Mouse (Mus musculus) thymus, postnatal 0 days (tissue): ENCODE data around the gene Tgfbr3. TPM values are rescaled to one million over a fixed set of nuclear protein-coding genes. Genes with fewer than 3 reads are reported as not detected.
A peak's percentile ranks its signal among the peaks of the same experiment; 100 is the strongest.

Experiments used
- DNase-seq: peaks from one replicate; pipeline ENCODE4 v3.0.0-alpha.2; 2015; ENCODE audit warnings: low spot score
- polyA plus RNA-seq: library from polyadenylated mRNA; unstranded; fragments of >200 nt; fragmentation: Nextera tagmentation; extraction: Ambion mirVana; gene quantifications from 2 replicates; pipeline ENCODE4 v1.2.1, GENCODE M21; 2015

Gene Tgfbr3
- polyA plus RNA-seq, 1 experiment from 2014 or later, result 11.5 TPM

DNA sequence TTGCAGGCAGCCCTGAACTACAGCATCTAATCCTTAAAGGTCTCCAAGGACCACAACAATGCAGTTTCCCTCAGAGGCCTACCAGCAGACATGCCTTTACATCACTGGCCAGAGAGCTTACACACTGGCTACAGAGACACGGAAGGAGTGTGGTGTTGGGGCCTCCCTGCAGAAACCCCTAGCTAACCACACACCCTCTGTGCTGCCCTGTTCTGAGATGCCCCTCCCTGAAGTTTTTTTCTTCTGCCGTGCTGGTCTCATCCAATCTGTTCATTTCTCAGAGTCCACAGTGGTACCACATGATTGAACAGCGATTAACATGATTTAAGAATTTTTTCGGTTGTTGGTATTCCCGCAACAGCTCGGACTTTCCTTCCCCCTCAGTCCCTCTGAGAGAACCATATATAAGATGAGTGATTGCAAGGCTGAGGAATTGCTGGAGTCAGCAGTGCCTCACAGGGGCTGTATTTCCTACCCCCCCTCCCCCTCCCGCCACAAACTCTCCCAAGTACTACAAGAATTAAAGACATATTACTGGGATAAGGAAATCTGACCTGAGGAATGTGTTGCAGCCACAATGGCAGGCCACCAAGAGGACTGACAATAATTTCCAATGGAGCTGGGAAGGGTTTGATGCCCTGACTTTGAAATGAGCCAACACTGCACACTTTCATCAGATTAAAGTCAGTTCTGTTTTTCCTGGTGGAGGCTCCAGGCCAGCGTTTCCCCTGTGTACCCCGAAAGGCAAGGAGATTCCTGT lies 75.9 kb downstream of the Tgfbr3 start:
- no peak for DNase-seq

DNA sequence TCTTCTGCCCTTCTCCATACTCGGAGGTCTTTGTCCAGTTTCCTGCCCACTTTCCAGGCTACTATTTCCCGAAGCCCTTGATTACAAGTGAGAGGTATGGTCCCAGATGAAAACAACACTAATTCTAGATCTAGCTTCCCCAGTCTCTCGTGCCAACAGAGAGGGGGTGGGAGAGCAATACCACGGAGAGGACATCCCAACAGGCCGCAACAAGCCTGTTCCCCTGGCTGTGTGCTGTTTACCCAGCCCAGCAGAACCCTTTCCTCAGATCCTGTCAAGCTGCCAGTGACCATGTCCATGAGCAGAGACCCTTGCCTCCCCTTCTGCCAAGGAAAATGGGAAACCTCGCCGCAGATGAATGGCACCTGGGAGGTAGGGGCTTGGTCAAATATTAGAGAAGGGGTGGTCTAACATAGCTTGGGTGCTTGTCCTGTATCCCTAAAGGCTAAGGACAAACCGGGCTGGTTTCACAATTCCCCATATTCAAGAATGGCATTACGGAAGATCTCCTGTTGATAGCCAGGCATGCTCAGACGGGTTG lies 77.5 kb downstream of the Tgfbr3 start:
- no peak for DNase-seq

DNA sequence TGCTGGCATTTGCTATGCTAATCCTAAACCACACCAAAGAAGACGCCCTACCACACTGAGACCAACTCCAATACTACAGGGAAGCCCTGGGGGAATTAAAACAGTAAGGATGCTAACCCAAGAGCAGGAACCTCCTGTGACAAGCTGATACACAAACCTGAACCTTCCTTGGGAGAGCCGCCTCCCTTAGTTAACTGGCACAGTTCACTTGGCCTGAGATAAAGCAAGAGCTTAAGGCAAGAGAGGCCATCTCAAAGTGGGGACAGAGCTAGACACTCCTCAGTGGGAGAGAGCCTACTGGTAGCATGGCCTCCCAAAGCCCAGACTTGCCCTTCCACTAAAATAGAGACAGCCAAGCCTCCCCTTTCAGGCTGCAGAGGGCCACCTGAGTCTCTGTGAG lies 79.4 kb downstream of the Tgfbr3 start:
- DNase-seq, result no peak

DNA sequence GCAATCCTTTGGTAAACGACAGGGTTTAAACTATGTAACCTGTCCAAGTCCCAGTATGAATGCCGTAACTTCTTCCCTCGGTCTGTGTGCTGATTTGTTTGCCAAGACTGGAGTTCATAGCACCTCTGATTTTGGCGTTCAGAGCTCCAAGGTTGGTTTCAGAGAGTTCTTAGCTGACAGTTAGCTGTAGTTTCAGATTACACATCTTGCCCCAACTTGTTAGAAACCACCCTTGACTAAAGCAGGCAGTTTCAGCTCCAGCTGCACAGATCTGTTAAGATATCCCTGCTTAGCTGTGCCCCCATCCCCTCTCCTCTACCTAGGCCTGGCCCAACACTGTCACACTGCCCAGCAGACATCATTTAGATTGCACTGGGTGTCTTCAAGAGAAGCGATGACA lies 81.5 kb downstream of the Tgfbr3 start:
- DNase-seq, result no peak

DNA sequence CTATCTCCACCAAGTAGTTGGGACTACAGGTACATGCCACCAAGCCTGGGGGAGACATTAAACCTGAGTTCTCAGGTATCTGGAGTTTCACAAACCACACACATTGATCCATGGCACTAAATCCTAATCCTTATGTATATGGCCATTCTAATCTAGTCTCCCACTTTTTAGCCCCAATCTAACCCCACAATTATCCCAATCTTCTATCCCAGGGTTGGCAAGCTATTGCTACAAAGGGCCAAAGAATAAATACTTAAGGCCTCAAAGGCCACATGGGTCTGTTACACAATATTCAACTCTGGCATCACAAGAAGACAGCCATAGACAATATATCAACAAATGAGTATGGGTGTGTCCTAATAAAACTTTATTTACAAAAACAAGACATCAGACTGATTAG lies 85.1 kb downstream of the Tgfbr3 start:
- DNase-seq, result no peak

DNA sequence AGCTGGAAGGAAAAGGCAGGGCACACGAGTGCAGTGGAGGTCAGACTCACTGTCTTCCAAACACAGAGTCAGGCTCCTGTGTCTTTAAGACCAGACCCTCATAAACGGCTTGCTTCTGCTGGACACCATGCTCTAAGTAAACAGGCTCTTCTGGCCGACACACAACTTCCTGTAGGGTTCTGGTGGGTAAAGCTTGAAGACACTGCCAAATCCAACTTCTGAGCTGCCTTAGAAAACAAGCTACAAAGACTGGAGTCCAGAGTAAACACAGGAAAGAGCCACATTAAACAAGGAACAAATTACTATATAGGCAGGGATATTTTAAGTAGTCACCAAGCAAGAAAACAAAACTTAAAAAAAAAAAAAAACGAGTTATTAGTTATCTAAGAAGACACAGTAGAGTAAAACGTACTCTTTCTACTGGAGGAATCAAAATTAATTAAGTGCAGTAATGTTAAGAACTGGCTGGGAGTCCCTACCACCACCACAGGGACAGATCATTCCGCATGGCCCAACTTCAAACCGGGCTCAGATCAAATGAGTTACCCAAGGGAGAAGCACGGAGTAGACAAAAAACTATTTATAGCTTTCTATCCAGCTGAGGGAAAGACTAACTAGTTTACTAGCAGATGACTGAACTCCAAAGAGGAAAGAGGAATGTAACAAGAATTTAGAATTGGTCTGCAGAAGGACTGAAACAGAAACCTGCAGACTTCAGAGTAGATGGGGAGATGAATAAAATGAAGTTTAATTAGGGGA lies 86.4 kb downstream of the Tgfbr3 start:
- no peak for DNase-seq

DNA sequence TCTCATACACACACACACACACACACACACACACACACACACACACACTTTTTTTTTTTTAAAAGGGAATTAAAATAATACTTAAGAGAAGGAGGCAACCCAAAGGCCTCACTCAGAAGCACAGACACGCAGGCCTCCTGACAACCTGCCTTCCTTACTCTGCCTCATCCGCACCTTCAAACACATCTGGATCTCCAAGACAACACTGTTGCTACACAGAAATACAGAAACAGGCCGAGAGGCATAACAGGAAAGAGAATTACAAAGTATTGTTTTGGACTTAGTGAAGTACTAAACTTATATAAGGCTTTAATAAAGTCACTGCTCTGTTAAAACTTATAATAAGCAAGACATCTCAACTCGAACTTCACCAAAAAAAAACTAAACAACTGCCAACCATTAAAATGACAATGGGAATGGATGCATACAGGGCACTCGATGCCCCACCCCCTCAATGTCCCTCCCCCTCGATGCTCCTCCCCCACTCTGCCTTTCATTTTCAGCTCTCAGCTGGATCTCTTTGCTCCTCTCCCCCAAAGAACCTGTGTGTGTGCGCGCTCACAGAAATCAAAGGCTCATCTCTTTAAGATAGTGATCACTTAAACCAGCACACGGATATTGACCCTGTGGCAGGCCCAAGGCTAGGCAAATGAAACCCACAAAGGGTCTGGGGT lies 87.8 kb downstream of the Tgfbr3 start:
- DNase-seq, result peak; percentile 57

DNA sequence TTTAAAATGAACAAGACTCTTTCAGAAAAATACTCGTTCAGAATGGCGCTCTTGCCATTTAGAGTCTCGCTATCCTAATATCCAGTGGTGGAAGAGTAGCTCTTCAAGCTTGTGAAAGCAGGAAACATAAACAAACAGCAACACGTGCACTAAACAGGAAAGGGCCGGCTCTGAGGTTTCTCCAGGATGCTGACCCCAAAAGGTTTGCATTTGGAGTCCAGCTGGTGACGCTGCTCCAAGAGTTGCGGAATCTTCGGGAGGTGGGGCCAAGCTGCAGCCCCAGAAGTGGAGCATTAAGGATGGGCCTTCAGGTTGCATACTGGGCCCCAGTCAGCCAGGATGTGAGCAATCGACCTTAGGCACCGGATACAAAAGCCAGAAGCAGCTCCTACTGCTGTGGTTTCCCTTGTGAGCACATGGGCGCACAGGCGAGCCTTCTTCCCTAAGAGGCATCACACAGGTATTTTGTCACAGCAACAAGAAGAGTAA lies 88.5 kb downstream of the Tgfbr3 start:
- DNase-seq, result peak; percentile 52

DNA sequence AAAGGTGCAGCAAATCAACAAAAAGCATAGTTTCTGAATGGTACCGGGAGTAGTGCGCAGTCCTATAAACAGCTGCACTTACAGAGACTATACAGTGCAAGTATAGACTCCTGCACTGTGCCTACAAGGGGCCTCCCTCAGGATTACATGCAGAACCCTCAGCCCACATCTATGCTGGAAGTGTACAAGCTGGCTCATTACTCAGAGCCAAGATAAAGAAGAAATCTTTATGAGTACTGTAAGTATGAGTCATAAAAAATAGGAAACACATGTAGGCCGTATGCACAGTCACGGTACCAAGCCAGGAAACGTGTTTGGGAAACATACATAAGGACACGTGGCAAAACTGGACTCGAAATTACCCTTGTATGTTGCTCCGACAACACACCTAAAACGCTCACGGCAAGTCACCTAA lies 89.2 kb downstream of the Tgfbr3 start:
- no peak for DNase-seq

DNA sequence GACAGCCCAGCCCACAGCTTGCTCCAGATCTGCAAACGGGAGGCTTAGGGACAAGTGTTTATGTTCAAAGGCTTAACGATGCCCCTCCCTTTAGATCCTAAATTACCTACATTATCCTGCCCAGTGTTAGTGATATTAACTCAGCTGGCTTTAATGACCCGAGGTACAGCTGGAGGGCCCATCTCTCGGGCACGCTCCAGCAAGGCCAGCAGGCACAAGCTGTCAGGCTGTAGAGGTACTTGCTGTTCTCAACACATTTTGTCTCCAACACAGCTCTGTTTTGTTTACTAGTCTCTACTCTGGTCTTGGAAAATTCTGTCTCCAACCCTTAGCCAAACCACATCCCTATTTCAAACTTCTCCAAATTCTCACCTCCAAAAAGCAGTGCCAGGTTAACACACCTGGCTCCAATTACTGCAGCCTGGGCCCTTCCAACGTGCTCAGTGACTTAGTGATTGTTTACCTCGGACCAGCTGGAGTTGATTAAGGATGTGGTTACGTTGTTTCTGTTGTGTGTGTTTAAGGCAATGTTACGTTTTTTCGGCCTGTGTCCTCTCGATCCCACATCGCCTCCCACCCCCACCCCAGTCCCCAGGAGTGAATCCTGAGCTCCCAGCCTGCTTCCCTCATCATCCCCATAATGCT lies 93.6 kb downstream of the Tgfbr3 start:
- DNase-seq, result no peak

DNA sequence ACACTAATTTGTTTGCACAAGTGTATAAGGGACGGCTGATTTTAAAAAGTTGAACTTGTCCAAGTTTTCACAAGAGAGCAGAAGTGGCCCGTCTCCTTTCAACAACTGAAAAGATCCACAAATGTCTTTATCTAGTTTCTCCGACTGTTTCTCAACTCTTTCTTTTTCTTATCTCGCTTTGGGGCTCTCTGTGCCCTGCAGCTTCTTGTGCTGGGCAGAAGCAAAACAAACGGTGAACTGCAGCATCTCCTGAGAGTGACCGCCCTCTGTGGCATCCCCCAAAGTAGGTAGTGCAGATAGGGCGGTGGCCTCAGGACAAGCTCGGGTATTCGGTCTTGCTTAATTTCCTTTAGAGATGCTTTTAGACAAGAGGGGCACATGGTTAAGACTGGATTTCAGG lies 96.3 kb downstream of the Tgfbr3 start:
- no peak for DNase-seq

DNA sequence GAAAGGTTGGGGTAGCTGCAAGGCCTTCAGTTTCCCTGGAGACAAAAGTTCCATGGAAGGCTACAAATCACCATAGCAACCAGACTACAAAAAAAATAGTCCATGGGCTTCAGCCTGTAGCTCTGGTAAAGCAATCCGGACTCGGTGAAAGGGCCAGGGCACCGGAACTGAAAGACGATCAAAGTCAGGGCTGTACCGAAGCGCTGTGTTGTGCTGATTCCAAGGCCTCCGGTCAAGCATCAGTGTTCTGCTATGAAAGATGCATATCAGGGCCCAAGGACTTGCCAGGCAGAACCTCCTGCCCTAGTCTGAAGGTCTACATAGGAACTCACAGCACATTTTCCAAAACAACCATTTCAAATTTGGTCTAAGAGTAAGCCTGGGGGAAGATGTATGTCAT lies 97.1 kb downstream of the Tgfbr3 start:
- DNase-seq, result no peak

DNA sequence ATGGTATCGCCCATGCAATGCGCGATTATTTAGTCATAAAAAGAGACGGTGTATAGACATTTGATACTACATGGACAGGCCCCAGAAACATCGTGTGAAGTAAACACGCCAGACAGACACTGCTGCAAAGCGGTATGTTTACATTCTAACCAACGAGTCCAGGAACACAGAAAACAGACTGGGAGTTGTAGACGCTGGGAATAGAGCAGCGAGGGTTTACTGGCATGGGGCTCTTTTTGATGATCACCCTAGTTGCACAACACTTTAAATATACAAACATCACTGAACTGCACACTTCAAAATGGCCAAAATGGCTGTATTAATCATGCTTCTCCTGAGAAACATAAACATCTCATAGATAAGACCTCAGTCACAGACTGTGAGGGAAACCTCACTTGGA lies 100.9 kb downstream of the Tgfbr3 start:
- DNase-seq, result no peak

DNA sequence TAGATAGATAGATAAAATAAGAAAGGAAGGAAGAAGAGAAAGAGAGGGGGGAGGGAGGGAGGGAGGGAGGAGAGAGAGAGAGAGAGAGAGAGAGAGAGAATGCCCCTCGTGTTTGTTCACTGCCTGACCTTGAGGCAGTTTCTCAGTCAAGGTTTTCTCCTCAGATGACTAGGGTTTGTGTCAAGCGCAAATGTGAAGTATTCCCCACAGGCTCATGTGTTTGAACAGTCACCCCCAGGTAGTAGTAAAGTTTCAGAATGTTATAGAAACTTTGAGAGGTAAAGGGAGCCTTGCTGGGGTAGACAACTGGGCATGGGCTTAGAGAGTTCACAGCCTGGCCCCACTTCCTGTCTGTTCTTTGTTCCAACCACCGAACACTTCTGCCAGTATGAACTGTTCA lies 103.2 kb downstream of the Tgfbr3 start:
- DNase-seq, result no peak

DNA sequence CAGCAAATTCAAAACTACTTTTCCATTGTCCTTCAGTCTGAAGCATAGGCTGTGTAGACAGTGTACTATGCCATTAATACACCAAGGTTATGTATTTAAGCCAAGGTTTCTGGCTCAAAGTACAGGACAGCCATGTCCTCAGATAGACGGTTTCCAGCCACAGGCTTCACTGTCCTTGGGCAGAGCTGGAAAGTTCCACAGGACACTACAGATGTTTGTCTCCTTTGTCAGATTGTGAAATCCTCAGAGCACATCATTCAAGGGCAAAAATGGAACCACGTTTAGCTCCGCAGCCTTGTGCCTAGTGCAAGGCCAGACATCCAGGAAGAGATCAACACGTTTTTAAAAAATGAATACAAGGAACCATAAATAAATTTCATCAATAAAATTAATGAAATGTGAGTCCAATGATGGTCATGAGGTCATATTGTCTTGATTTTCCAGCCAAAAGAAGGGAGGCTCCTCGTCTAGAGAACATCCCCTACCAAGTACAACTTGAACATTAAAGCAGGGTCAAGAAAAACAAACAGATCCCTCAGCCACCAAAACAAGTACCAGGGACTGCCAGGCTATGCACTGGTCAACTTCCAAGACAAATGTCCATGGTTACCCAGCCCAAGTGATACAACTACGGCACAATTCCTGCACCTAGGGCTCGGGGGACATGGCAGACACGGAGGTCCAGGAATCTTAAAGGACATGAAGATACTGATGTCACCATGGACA lies 105.1 kb downstream of the Tgfbr3 start:
- DNase-seq, result no peak

DNA sequence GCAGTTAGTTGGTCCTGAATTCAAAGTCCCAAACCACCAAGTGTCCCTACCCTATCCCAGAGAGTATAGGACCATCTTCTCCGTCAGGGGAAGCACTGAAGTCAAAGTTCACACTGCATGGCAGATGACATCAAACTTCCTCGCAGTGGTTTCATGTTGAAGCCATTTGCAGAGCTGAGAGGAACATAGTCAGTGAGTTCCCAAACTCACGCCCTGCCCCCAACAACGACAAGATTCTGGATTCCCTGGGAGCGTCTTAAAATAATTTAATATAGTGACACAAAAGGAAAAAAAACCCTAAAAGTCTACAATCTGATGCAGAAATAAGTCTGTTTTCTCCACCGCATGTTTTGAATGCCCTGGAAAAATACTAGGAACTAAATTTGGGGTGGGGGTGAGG lies 105.9 kb downstream of the Tgfbr3 start:
- DNase-seq, result no peak

DNA sequence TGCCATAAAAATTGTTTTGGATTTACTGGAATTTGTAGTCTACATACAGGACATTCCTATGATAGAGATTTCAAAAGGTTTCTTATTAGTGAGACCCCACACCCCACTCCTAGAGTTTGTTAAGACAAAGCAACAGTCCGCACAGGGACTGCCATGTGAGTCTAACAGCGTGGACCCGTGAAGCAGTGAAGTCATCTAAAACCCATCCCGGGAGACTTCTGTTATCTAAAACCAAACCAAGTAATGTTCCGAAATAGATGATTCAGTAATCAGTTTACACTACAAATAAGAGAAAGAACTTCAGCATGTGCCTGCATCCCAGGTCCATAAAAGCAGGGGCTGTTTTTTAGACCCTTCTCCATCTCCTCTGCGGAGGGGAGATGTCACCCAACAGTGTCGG lies 106.7 kb downstream of the Tgfbr3 start:
- no peak for DNase-seq

DNA sequence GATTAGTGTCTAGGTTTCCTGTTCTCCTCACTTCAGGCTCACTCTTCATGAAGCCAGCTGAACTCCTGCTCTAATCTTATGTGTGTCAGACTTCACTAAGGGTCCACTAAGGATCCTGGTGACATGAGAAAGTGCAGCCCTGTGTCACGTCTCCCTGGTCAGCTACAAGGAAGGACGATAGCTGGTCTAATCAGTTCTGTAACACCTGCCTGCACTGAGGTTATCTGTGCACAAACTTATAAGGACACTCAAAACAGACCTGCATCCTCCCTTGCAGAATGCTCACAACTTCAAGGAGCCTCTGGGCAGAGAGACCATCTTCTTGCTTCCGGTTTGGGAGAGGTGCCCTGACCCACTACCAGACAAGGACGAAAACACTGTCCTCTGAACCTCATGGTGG lies 107.6 kb downstream of the Tgfbr3 start:
- no peak for DNase-seq

DNA sequence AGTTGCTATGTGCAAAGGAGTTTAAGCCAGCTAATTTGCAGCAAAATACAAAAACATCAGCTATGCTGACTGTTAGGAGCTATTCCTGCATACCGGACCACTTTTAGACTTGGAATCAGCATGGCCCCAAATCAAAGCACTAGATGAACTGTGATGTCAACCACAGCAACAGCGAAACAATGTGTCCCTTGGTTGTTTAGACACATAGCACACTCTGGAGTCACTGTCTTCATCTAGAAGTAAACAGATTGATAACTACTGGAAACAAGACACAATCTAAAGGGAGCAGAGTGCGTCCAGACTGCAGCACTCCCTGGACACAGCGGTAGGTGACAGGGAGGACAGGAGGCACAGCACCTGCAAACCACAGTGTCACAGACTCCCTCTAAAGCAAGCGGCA lies 110.2 kb downstream of the Tgfbr3 start:
- no peak for DNase-seq

DNA sequence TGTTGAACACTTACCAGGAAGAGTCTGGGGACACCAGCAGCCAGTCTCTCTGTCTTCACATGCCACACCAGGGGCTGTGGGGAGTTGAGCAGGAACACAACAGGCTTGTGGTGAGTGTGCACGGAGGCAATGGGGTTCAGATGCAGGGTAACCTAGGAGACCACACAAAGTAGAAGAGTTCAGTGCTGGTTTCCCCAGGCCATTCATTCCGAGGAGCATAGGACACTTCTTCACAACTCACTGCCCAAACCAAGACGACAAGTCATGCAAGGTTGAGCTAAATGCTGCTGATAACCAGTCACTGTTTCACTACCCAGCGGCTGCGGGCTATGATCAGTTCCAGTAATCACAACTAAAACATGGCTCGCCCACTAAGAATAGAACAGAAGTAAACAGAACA lies 111.6 kb downstream of the Tgfbr3 start:
- no peak for DNase-seq

DNA sequence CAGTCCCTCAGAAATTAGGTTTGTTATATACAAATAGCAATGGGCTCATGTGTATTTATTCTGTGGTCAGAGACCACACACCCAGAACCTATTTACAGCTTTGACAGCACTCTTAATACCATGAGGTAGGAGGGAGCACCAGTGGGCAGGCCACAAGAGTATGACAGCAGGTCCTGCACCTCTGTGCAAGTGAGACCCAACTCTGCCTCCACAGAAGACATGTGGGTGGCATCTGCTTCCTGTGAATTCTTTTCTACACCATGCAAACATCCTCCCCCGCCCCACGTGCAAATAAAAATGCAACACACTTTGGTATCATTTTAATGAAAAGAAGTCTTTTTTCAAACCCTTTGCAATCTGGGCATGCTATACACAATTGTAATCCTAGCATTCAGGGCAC lies 112.2 kb downstream of the Tgfbr3 start:
- DNase-seq, result peak; percentile 30
